Mouse (Mus musculus) liver, embryonic 16.5 days (tissue): ENCODE results near the gene Olfr553. TPM values are rescaled to one million over a fixed set of nuclear protein-coding genes. Genes with fewer than 3 reads are reported as not detected.

Experiments
- polyA plus RNA-seq: library from polyadenylated mRNA; unstranded; fragments of >200 nt; fragmentation: Nextera tagmentation; extraction: Ambion mirVana; gene quantifications from 2 replicates; pipeline ENCODE4 v1.2.1, GENCODE M21; 2015

Olfr553 gene
- polyA plus RNA-seq, 1 experiment from 2014 or later: not detected

Other genes with a start within 250 kb of the Olfr553 start
- 153 and 174 TPM in 2 replicates for gene Rrm1, start 176.5 kb downstream of the Olfr553 start, polyA plus RNA-seq
- gene Olfr543, start 136.5 kb downstream of the Olfr553 start, polyA plus RNA-seq: 0.30 and 0.43 TPM in 2 replicates
- 0.05 and 0.08 TPM in 2 replicates for gene Olfr544, start 129.9 kb downstream of the Olfr553 start, polyA plus RNA-seq
- gene Olfr545, start 118.6 kb downstream of the Olfr553 start, polyA plus RNA-seq: not detected in 2 replicates
- not detected in 2 replicates for gene Olfr547, start 83.5 kb downstream of the Olfr553 start, polyA plus RNA-seq
- not detected in 2 replicates for gene Olfr548-ps1, start 77.3 kb downstream of the Olfr553 start, polyA plus RNA-seq
- not detected in 2 replicates for gene Olfr549, start 68.3 kb downstream of the Olfr553 start, polyA plus RNA-seq
- gene Trim21, start 52.7 kb downstream of the Olfr553 start, polyA plus RNA-seq: 0.25 and 0.37 TPM in 2 replicates
- gene Olfr550, start 46.8 kb downstream of the Olfr553 start, polyA plus RNA-seq: not detected in 2 replicates
- gene Olfr551, start 26.3 kb downstream of the Olfr553 start, polyA plus RNA-seq: not detected in 2 replicates
- not detected in 2 replicates for gene Olfr552, start 20.4 kb downstream of the Olfr553 start, polyA plus RNA-seq
- gene Olfr554, start 20.2 kb upstream of the Olfr553 start, polyA plus RNA-seq: not detected in 2 replicates
- gene Olfr555, start 40.6 kb upstream of the Olfr553 start, polyA plus RNA-seq: not detected in 2 replicates
- not detected in 2 replicates for gene Olfr556, start 46.7 kb upstream of the Olfr553 start, polyA plus RNA-seq
- 1.1 and 1.5 TPM in 2 replicates for gene Trim68, start 69.1 kb upstream of the Olfr553 start, polyA plus RNA-seq
- not detected in 2 replicates for gene Olfr557, start 77.7 kb upstream of the Olfr553 start, polyA plus RNA-seq
- gene Olfr558, start 84.0 kb upstream of the Olfr553 start, polyA plus RNA-seq: not detected in 2 replicates
- gene Olfr33, start 100.9 kb upstream of the Olfr553 start, polyA plus RNA-seq: not detected in 2 replicates
- gene Olfr559, start 109.3 kb upstream of the Olfr553 start, polyA plus RNA-seq: not detected in 2 replicates
- gene Olfr560, start 141.1 kb upstream of the Olfr553 start, polyA plus RNA-seq: not detected in 2 replicates
- gene Olfr78, start 141.3 kb upstream of the Olfr553 start, polyA plus RNA-seq: 0.02 and 0.04 TPM in 2 replicates
- not detected in 2 replicates for gene Olfr561, start 153.0 kb upstream of the Olfr553 start, polyA plus RNA-seq
- gene Olfr564, start 185.3 kb upstream of the Olfr553 start, polyA plus RNA-seq: not detected in 2 replicates
- gene Olfr566, start 240.5 kb upstream of the Olfr553 start, polyA plus RNA-seq: not detected in 2 replicates